Mouse (Mus musculus) erythroblast, embryonic 14.5 days (primary cell): ENCODE data around the gene Pithd1. TPM values are rescaled to one million over a fixed set of nuclear protein-coding genes. Genes with fewer than 3 reads are reported as not detected.

Experiments used
- H3K27me3 ChIP-seq: 2 replicates; pipeline ENCODE4 v1.6.1; 2012; ENCODE audit warnings: inconsistent platforms; ENCODE audit not compliant: control insufficient read depth
- H3K36me3 ChIP-seq: 2 replicates; pipeline ENCODE4 v1.6.1; 2012; ENCODE audit warnings: mild to moderate bottlenecking, inconsistent platforms; ENCODE audit not compliant: control insufficient read depth
- H3K4me1 ChIP-seq: 2 replicates; pipeline ENCODE4 v1.6.1; 2012; ENCODE audit warnings: inconsistent platforms; ENCODE audit not compliant: control insufficient read depth
- H3K4me3 ChIP-seq: replicated peaks from 2 replicates; pipeline ENCODE3; 2012; ENCODE audit warnings: moderate library complexity, mild to moderate bottlenecking, inconsistent platforms
- H3K9me3 ChIP-seq: 2 replicates; pipeline ENCODE4 v1.6.1; 2012; ENCODE audit warnings: low read length, inconsistent platforms, mixed read lengths; ENCODE audit not compliant: control insufficient read depth
- GATA1 ChIP-seq: IDR thresholded peaks from 2 replicates; pipeline ENCODE4 v1.6.1; 2012; ENCODE audit warnings: low read length, inconsistent platforms, mixed read lengths
- TAL1 ChIP-seq: IDR thresholded peaks from 3 replicates; pipeline ENCODE4 v1.6.1; 2012; ENCODE audit warnings: low read length, inconsistent platforms, mixed read lengths
- polyA plus RNA-seq: library from polyadenylated mRNA; stranded (reverse); fragments of >175 nt; gene quantifications from 2 replicates; pipeline ENCODE4 v1.2.3, GENCODE M21; 2012

Pithd1 gene
- 16.8 and 28.3 TPM in 2 replicates for polyA plus RNA-seq

- Histone ChIP-seq H3K36me3 (peaks cover 42% of the 10 kb centered on the region), H3K9me3 (peaks cover 5% of the 10 kb centered on the region), H3K4me3 (peak within 1 kb of the TSS; percentile 100), H3K4me1 (peaks cover 55% of the 10 kb centered on the region), H3K27me3 (no peaks in the 10 kb centered on the region)
- no peak for TF ChIP-seq TAL1
- TF ChIP-seq GATA1, result no peak
These were observed at the start of gene Pithd1 for GRCm38 (mm10) chr4:135986943-135987710. Gene Pithd1 (minus strand): TSS chr4:135987264.

GRCm38 (mm10) chr4:136035078-136035477 is 48.0 kb upstream of the Pithd1 start:
- peaks cover 13% of the 10 kb centered on the region for H3K4me1 ChIP-seq
- no peaks in the 10 kb centered on the region for H3K27me3 ChIP-seq
- no peak overlapping the region for H3K4me3 ChIP-seq
- no peaks in the 10 kb centered on the region for H3K9me3 ChIP-seq
- H3K36me3 ChIP-seq, result no peaks in the 10 kb centered on the region
- no peak for TF ChIP-seq TAL1
- TF ChIP-seq GATA1, result no peak

GRCm38 (mm10) chr4:136033231-136033630 is 46.2 kb upstream of the Pithd1 start:
- peaks cover 31% of the 10 kb centered on the region for H3K4me1 ChIP-seq
- TF ChIP-seq GATA1 (no peak), TAL1 (no peak)
- H3K36me3 ChIP-seq, result no peaks in the 10 kb centered on the region
- no peak overlapping the region for H3K4me3 ChIP-seq
- H3K27me3 ChIP-seq, result no peaks in the 10 kb centered on the region
- H3K9me3 ChIP-seq, result no peaks in the 10 kb centered on the region

- no peaks in the 10 kb centered on the region for H3K9me3 ChIP-seq
- H3K4me1 ChIP-seq, result peaks cover 40% of the 10 kb centered on the region
- H3K4me3 ChIP-seq, result no peak overlapping the region
- no peaks in the 10 kb centered on the region for H3K27me3 ChIP-seq
- no peaks in the 10 kb centered on the region for H3K36me3 ChIP-seq
- no peak for TF ChIP-seq GATA1
- no peak for TF ChIP-seq TAL1
These were observed 44.2 kb upstream of the Pithd1 start for GRCm38 (mm10) chr4:136030968-136031909.

GRCm38 (mm10) chr4:136028689-136029088 is 41.6 kb upstream of the Pithd1 start:
- H3K9me3 ChIP-seq, result no peaks in the 10 kb centered on the region
- no peaks in the 10 kb centered on the region for H3K27me3 ChIP-seq
- peaks cover 42% of the 10 kb centered on the region for H3K4me1 ChIP-seq
- H3K36me3 ChIP-seq, result no peaks in the 10 kb centered on the region
- TF ChIP-seq GATA1, result peak; percentile 32; the same call in 1 of the 2 replicates
- no peak for TF ChIP-seq TAL1
- peak overlapping the region; percentile 28 for H3K4me3 ChIP-seq

- H3K4me1 ChIP-seq, result peaks cover 40% of the 10 kb centered on the region
- no peaks in the 10 kb centered on the region for H3K36me3 ChIP-seq
- no peak for TF ChIP-seq TAL1
- H3K9me3 ChIP-seq, result no peaks in the 10 kb centered on the region
- H3K27me3 ChIP-seq, result no peaks in the 10 kb centered on the region
- H3K4me3 ChIP-seq, result peak overlapping the region; percentile 28
These were observed 41.1 kb upstream of the Pithd1 start for GRCm38 (mm10) chr4:136028132-136028564.

- H3K27me3 ChIP-seq, result no peaks in the 10 kb centered on the region
- H3K36me3 ChIP-seq, result no peaks in the 10 kb centered on the region
- no peak overlapping the region for H3K4me3 ChIP-seq
- H3K9me3 ChIP-seq, result no peaks in the 10 kb centered on the region
- TF ChIP-seq TAL1 (no peak), GATA1 (no peak)
- peaks cover 40% of the 10 kb centered on the region for H3K4me1 ChIP-seq
These were observed 40.5 kb upstream of the Pithd1 start for GRCm38 (mm10) chr4:136027416-136028131.

GRCm38 (mm10) chr4:136025350-136025749 is 38.3 kb upstream of the Pithd1 start:
- Histone ChIP-seq H3K36me3 (no peaks in the 10 kb centered on the region; the same call in 1 of the 2 replicates), H3K9me3 (no peaks in the 10 kb centered on the region), H3K4me1 (peaks cover 41% of the 10 kb centered on the region), H3K27me3 (no peaks in the 10 kb centered on the region), H3K4me3 (no peak overlapping the region)
- TF ChIP-seq TAL1 (no peak), GATA1 (no peak)
